9 mouse cellular contexts compared by ENCODE assay signal in the genomic region with DNA sequence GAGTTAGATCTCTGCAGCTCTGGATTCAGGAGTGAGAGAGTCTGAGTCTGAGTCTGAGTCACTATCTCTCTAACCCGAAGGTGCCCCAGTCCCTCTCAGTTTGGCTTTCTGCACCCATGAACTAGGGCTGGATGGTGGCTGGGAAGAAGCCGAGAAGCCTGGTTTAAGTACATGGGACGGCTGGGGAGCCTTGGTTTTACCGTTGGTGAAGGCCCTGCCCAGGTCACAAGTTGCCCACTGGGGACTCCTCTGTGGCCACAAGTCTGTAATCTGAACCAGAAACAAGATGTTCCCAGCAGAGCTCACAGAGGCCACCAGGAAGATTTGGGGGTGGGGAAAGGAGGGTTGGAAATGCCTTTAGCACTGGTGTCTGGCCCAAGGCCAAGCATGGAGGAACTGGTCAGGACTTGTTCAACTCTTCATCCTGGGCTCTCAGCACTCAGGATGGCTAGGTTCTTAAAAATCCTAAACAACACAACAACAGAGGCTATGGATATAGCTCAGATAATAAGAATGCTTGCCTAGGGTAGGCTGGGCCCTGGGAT. TPM values are rescaled to one million over a fixed set of nuclear protein-coding genes. Genes with fewer than 3 reads are reported as not detected.
A peak's percentile ranks its signal among the peaks of the same experiment; 100 is the strongest.
DNase-seq lines count a peak whose midpoint lies in the region; ATAC-seq and TF ChIP-seq lines count a peak whose summit lies in the region.
"Had no signal": no experiment of that assay in that cellular context is flagged by ENCODE, and none has a peak within 500 bp of the region (broad histone marks: within the 10 kb centered on the region; RNA-seq: fewer than 3 reads in every experiment).

No protein-coding gene starts in this region.

- H3K36me3 ChIP-seq in embryonic facial prominence, embryonic 15.5 days, result no peaks in the 10 kb centered on the region
- no peaks in the 10 kb centered on the region for H3K36me3 ChIP-seq in stomach, embryonic 16.5 days (ENCODE audit: control insufficient read depth, insufficient read depth, low read length)
- no peaks in the 10 kb centered on the region for H3K36me3 ChIP-seq in forebrain, embryonic 11.5 days (ENCODE audit: control insufficient read depth, insufficient read depth, low read length)

- DNase-seq in left cerebral cortex, adult 2 months (ENCODE audit: extremely low spot score in 1 of 2, low spot score in 2 of 2), result no peak
- DNase-seq in left cerebral cortex, adult 9 months (ENCODE audit: low spot score in 2 of 2), result no peak
- DNase-seq in kidney, postnatal 14 days, result peak; percentile 66
- no peak for DNase-seq in cerebellum, postnatal 14 days
- no peak for DNase-seq in forebrain, embryonic 11.5 days (ENCODE audit: low spot score)
- no peak for DNase-seq in thymus, postnatal 4 days
- DNase-seq: forebrain, postnatal 0 days had no signal

- H3K4me3 ChIP-seq in left cerebral cortex, adult 2 months, result no peak overlapping the region
- H3K4me3 ChIP-seq in embryonic facial prominence, embryonic 15.5 days (replicated peaks), result no peak overlapping the region
- H3K4me3 ChIP-seq in stomach, embryonic 16.5 days (replicated peaks; ENCODE audit: low read length), result no peak overlapping the region
- H3K4me3 ChIP-seq in forebrain, embryonic 11.5 days (ENCODE audit: low read depth, low read length), result no peak overlapping the region

- H3K4me2 ChIP-seq in embryonic facial prominence, embryonic 15.5 days (replicated peaks), result peak overlapping the region; percentile 36; the same call in 1 of the 2 replicates
- no peak overlapping the region for H3K4me2 ChIP-seq in stomach, embryonic 16.5 days (ENCODE audit: low read depth, low read length)
- H3K4me2 ChIP-seq in forebrain, embryonic 11.5 days (ENCODE audit: low read depth, low read length, severe bottlenecking), result no peak overlapping the region

- intact Hi-C loops in left cerebral cortex, adult 2 months (cut with DNase I), result loop anchor here (1.0 kb wide), 1 partner anchor 55 kb away; no protein-coding TSS in a partner anchor

- peaks cover 98% of the 10 kb centered on the region for H3K4me1 ChIP-seq in embryonic facial prominence, embryonic 15.5 days
- H3K4me1 ChIP-seq in stomach, embryonic 16.5 days (ENCODE audit: control insufficient read depth, insufficient read depth, low read length), result peaks cover 78% of the 10 kb centered on the region
- peaks cover 2% of the 10 kb centered on the region; the same call in 1 of the 2 replicates for H3K4me1 ChIP-seq in forebrain, embryonic 11.5 days (replicated peaks; ENCODE audit: control insufficient read depth, insufficient read depth, low read length)

- no peaks in the 10 kb centered on the region for H3K9me3 ChIP-seq in embryonic facial prominence, embryonic 15.5 days (replicated peaks)
- H3K9me3 ChIP-seq in stomach, embryonic 16.5 days (replicated peaks; ENCODE audit: control insufficient read depth, low read length), result no peaks in the 10 kb centered on the region
- no peaks in the 10 kb centered on the region for H3K9me3 ChIP-seq in forebrain, embryonic 11.5 days (ENCODE audit: control insufficient read depth, low read length)

- no peaks in the 10 kb centered on the region for H3K27me3 ChIP-seq in embryonic facial prominence, embryonic 15.5 days
- H3K27me3 ChIP-seq in stomach, embryonic 16.5 days (ENCODE audit: control insufficient read depth, insufficient read depth, low read length), result no peaks in the 10 kb centered on the region
- no peaks in the 10 kb centered on the region for H3K27me3 ChIP-seq in forebrain, embryonic 11.5 days (ENCODE audit: control insufficient read depth, insufficient read depth, low read length)

- no peak for ATAC-seq in embryonic facial prominence, embryonic 15.5 days (ENCODE audit: insufficient number of reproducible peaks, low FRiP score, low TSS enrichment, low read depth)
- ATAC-seq in stomach, embryonic 16.5 days (ENCODE audit: insufficient read depth, low FRiP score), result no peak
- no peak for ATAC-seq in forebrain, embryonic 11.5 days (replicated peaks; ENCODE audit: low FRiP score)
- ATAC-seq: forebrain, postnatal 0 days had no signal

- WGBS in embryonic facial prominence, embryonic 15.5 days, result 38% methylated on average over 4 of the region's 4 CpGs
- WGBS in stomach, embryonic 16.5 days, result 76% methylated on average over 4 of the region's 4 CpGs
- 78% methylated on average over 4 of the region's 4 CpGs for WGBS in forebrain, embryonic 11.5 days

- no peak overlapping the region for H3K9ac ChIP-seq in embryonic facial prominence, embryonic 15.5 days
- 0 out of 2 replicates have a peak overlapping the region, but pooled peaks have one; percentile 4 for H3K9ac ChIP-seq in stomach, embryonic 16.5 days (ENCODE audit: low read length)
- no peak overlapping the region for H3K9ac ChIP-seq in forebrain, embryonic 11.5 days (ENCODE audit: low read length)
- H3K9ac ChIP-seq: forebrain, postnatal 0 days had no signal

- no peak for TF ChIP-seq CTCF in left cerebral cortex, adult 2 months (IDR thresholded peaks at IDR 0.05)

- H3K27ac ChIP-seq in left cerebral cortex, adult 2 months, result peak overlapping the region; percentile 64; the same call in 1 of the 2 replicates
- H3K27ac ChIP-seq in embryonic facial prominence, embryonic 15.5 days (replicated peaks), result peak overlapping the region; percentile 88
- H3K27ac ChIP-seq in stomach, embryonic 16.5 days (ENCODE audit: low read length), result peak overlapping the region; percentile 93
- no peak overlapping the region for H3K27ac ChIP-seq in forebrain, embryonic 11.5 days (ENCODE audit: low read depth, low read length)

RNA-seq across cellular contexts. Expression of a gene that starts 13.6 kb away (rescaled TPM):
- total RNA-seq in left cerebral cortex, adult 2 months (2021), result 10 to 100 TPM; 37.6 to 38.2 TPM
- polyA plus RNA-seq in embryonic facial prominence, embryonic 15.5 days (2015; fragmentation: Nextera tagmentation; extraction: Ambion mirVana), result 327 and 340 TPM in 2 replicates
- 386 and 449 TPM in 2 replicates for polyA plus RNA-seq in stomach, embryonic 16.5 days (2015; fragmentation: Nextera tagmentation; extraction: Ambion mirVana)
- 28.0 and 33.4 TPM in 2 replicates for polyA plus RNA-seq in forebrain, embryonic 11.5 days (2014; fragmentation: Nextera tagmentation; extraction: Ambion mirVana)
